Mouse (Mus musculus) midbrain, embryonic 16.5 days (tissue): ENCODE measurements around the gene Gm2004. TPM values are rescaled to one million over a fixed set of nuclear protein-coding genes. Genes with fewer than 3 reads are reported as not detected.
"Not testable (repeated sequence)": the region's sequence is repeated elsewhere in the genome, so short reads cannot be mapped to it uniquely, and the experiment has no call there.

Source experiments
- ATAC-seq: fragments of 200-750 bp; cut with Nextera tagmentation; 2 replicates; pipeline ENCODE4 v1.8.0; 2017; ENCODE audit warnings: moderate TSS enrichment
- H3K27ac ChIP-seq: fragments of 300-500 bp; sonication (generic); 2 replicates; pipeline ENCODE4 v1.5.1; 2014; ENCODE audit warnings: mild to moderate bottlenecking, low read length, mixed read lengths
- H3K27me3 ChIP-seq: fragments of 300-500 bp; sonication (generic); 2 replicates; pipeline ENCODE4 v1.6.1; 2014; ENCODE audit warnings: low read depth, low read length, mixed read lengths; ENCODE audit not compliant: control insufficient read depth, insufficient read depth
- H3K36me3 ChIP-seq: fragments of 300-500 bp; sonication (generic); 2 replicates; pipeline ENCODE4 v1.6.1; 2014; ENCODE audit warnings: mild to moderate bottlenecking, low read length, moderate library complexity, mixed read lengths; ENCODE audit not compliant: control insufficient read depth, insufficient read depth
- H3K4me1 ChIP-seq: fragments of 300-500 bp; sonication (generic); 2 replicates; pipeline ENCODE4 v1.6.1; 2014; ENCODE audit warnings: mild to moderate bottlenecking, low read length, mixed read lengths; ENCODE audit not compliant: control insufficient read depth, insufficient read depth
- H3K4me2 ChIP-seq: fragments of 300-500 bp; sonication (generic); 2 replicates; pipeline ENCODE4 v1.6.1; 2014; ENCODE audit warnings: mild to moderate bottlenecking, low read length, mixed read lengths
- H3K4me3 ChIP-seq: fragments of 300-500 bp; sonication (generic); 2 replicates; pipeline ENCODE4 v1.5.1; 2014; ENCODE audit warnings: low read depth, mild to moderate bottlenecking, low read length, moderate library complexity, mixed read lengths
- H3K9ac ChIP-seq: fragments of 300-500 bp; sonication (generic); 2 replicates; pipeline ENCODE4 v1.6.1; 2014; ENCODE audit warnings: low read depth, low read length, mixed read lengths
- H3K9me3 ChIP-seq: fragments of 300-500 bp; sonication (generic); replicated peaks from 2 replicates; pipeline ENCODE4 v1.6.1; 2014; ENCODE audit warnings: mild to moderate bottlenecking, low read length, mixed read lengths; ENCODE audit not compliant: control insufficient read depth, poor library complexity, severe bottlenecking
- WGBS: fragments of 180-500 bp; shearing (Covaris S2); extraction: QIAGEN DNeasy Blood & Tissue Kit; methylation state at CpG from one replicate; pipeline ENCODE4 v1.1.7; 2014; 5-methylcytosine and 5-hydroxymethylcytosine counted together
- polyA plus RNA-seq: library from polyadenylated mRNA; unstranded; fragments of >200 nt; fragmentation: Nextera tagmentation; extraction: Ambion mirVana; gene quantifications from 2 replicates; pipeline ENCODE4 v1.2.1, GENCODE M21; 2015

The Gm2004 gene
- 0.60 and 0.99 TPM in 2 replicates for polyA plus RNA-seq

GRCm38 (mm10) chr2:176149725-176150124, at the start of gene Gm2004:
Gene Gm2004 (minus strand): TSS chr2:176149825.
- WGBS: no CpG with 5 or more reads among the region's 2 CpGs
- ATAC-seq, H3K36me3 ChIP-seq, H3K4me2 ChIP-seq, H3K9me3 ChIP-seq, H3K9ac ChIP-seq, H3K27ac ChIP-seq, H3K4me1 ChIP-seq, H3K4me3 ChIP-seq, H3K27me3 ChIP-seq: not testable (repeated sequence)

Other genes with a start within 250 kb of the Gm2004 start
- 2.3 and 2.7 TPM in 2 replicates for gene Zfp966, start 218.7 kb downstream of the Gm2004 start, polyA plus RNA-seq
- 26.6 and 30.2 TPM in 2 replicates for gene Gm2026, start 184.5 kb downstream of the Gm2004 start, polyA plus RNA-seq
- gene 2210418O10Rik, start 76.7 kb upstream of the Gm2004 start, polyA plus RNA-seq: 8.5 and 16.2 TPM in 2 replicates
- gene Gm11009, start 169.7 kb upstream of the Gm2004 start, polyA plus RNA-seq: not detected in 2 replicates